Mouse (Mus musculus): ENCODE measurements around the gene Senp8. TPM values are rescaled to one million over a fixed set of nuclear protein-coding genes. Genes with fewer than 3 reads are reported as not detected.

The Senp8 gene
- polyA plus RNA-seq, 1 experiment from 2014 or later = 3.4 TPM

- peak; percentile 90 for ATAC-seq
- H3K27me3 ChIP-seq (replicated peaks; ENCODE audit: insufficient read depth, low read length) = no peaks in the 10 kb centered on the region
- H3K4me2 ChIP-seq (replicated peaks; ENCODE audit: low read depth, low read length) = no peak overlapping the region
- H3K4me3 ChIP-seq (ENCODE audit: low read depth, low read length) = no peak overlapping the region
- H3K9ac ChIP-seq (replicated peaks; ENCODE audit: low read depth) = no peak overlapping the region
- DNase-seq (ENCODE audit: low spot score) = peak; percentile 95
- 33% methylated on average over 10 of the region's 10 CpGs for WGBS
- TF ChIP-seq CTCF (IDR thresholded peaks at IDR 0.05) (no peak), EP300 (IDR thresholded peaks at IDR 0.05) (peak; percentile 100)
- peaks cover 8% of the 10 kb centered on the region; the same call in 1 of the 2 replicates for H3K4me1 ChIP-seq (ENCODE audit: insufficient read depth, low read depth, low read length)
- H3K9me3 ChIP-seq (ENCODE audit: low read length) = no peaks in the 10 kb centered on the region
- no peaks in the 10 kb centered on the region for H3K36me3 ChIP-seq (ENCODE audit: insufficient read depth, low read length)
- H3K27ac ChIP-seq (ENCODE audit: low read length) = peak overlapping the region; percentile 91
Observed at GRCm38 (mm10) chr9:59706850-59707825, 43.4 kb downstream of the Senp8 start.

- H3K27me3 ChIP-seq (replicated peaks; ENCODE audit: insufficient read depth, low read length) = no peaks in the 10 kb centered on the region
- H3K4me2 ChIP-seq (replicated peaks; ENCODE audit: low read depth, low read length) = no peak overlapping the region
- peak overlapping the region; percentile 38 for H3K27ac ChIP-seq (ENCODE audit: low read length)
- no peak for TF ChIP-seq EP300 (IDR thresholded peaks at IDR 0.05)
- TF ChIP-seq CTCF (IDR thresholded peaks at IDR 0.05) = no peak
- ATAC-seq = no peak
- no peak overlapping the region for H3K4me3 ChIP-seq (ENCODE audit: low read depth, low read length)
- no peaks in the 10 kb centered on the region for H3K9me3 ChIP-seq (ENCODE audit: low read length)
- WGBS = 58% methylated on average over 6 of the region's 6 CpGs
- no peaks in the 10 kb centered on the region for H3K36me3 ChIP-seq (ENCODE audit: insufficient read depth, low read length)
- no peak for DNase-seq (ENCODE audit: low spot score)
- peaks cover 4% of the 10 kb centered on the region; the same call in 1 of the 2 replicates for H3K4me1 ChIP-seq (ENCODE audit: insufficient read depth, low read depth, low read length)
- no peak overlapping the region for H3K9ac ChIP-seq (replicated peaks; ENCODE audit: low read depth)
Observed at GRCm38 (mm10) chr9:59703099-59703498, 47.4 kb downstream of the Senp8 start.

- no peak overlapping the region for H3K4me3 ChIP-seq (ENCODE audit: low read depth, low read length)
- no peaks in the 10 kb centered on the region; the same call in 1 of the 2 replicates for H3K4me1 ChIP-seq (ENCODE audit: insufficient read depth, low read depth, low read length)
- H3K27me3 ChIP-seq (replicated peaks; ENCODE audit: insufficient read depth, low read length) = no peaks in the 10 kb centered on the region
- no peak overlapping the region for H3K9ac ChIP-seq (replicated peaks; ENCODE audit: low read depth)
- no peaks in the 10 kb centered on the region for H3K9me3 ChIP-seq (ENCODE audit: low read length)
- peak overlapping the region; percentile 54; the same call in 1 of the 2 replicates for H3K27ac ChIP-seq (ENCODE audit: low read length)
- TF ChIP-seq EP300 (IDR thresholded peaks at IDR 0.05) = no peak
- TF ChIP-seq CTCF (IDR thresholded peaks at IDR 0.05) = no peak
- ATAC-seq (no peak), DNase-seq (ENCODE audit: low spot score) (no peak)
- H3K36me3 ChIP-seq (ENCODE audit: insufficient read depth, low read length) = no peaks in the 10 kb centered on the region
- no peak overlapping the region for H3K4me2 ChIP-seq (replicated peaks; ENCODE audit: low read depth, low read length)
- WGBS = 54% methylated on average over 7 of the region's 7 CpGs
Observed at GRCm38 (mm10) chr9:59701094-59701493, 49.4 kb downstream of the Senp8 start.

GRCm38 (mm10) chr9:59696381-59696780 lies 54.1 kb downstream of the Senp8 start:
- WGBS = 50% methylated on average over 3 of the region's 3 CpGs
- peak; percentile 71 for ATAC-seq
- no peaks in the 10 kb centered on the region for H3K36me3 ChIP-seq (ENCODE audit: insufficient read depth, low read length)
- H3K4me2 ChIP-seq (replicated peaks; ENCODE audit: low read depth, low read length) = no peak overlapping the region
- H3K27me3 ChIP-seq (replicated peaks; ENCODE audit: insufficient read depth, low read length) = no peaks in the 10 kb centered on the region
- H3K4me3 ChIP-seq (ENCODE audit: low read depth, low read length) = no peak overlapping the region
- DNase-seq (ENCODE audit: low spot score) = peak; percentile 94
- TF ChIP-seq EP300 (IDR thresholded peaks at IDR 0.05) (peak; percentile 100), CTCF (IDR thresholded peaks at IDR 0.05) (no peak)
- no peaks in the 10 kb centered on the region for H3K9me3 ChIP-seq (ENCODE audit: low read length)
- no peak overlapping the region for H3K9ac ChIP-seq (replicated peaks; ENCODE audit: low read depth)
- H3K4me1 ChIP-seq (ENCODE audit: insufficient read depth, low read depth, low read length) = peaks cover 4% of the 10 kb centered on the region; the same call in 1 of the 2 replicates
- peak overlapping the region; percentile 91 for H3K27ac ChIP-seq (ENCODE audit: low read length)

- no peak for DNase-seq (ENCODE audit: low spot score)
- Histone ChIP-seq H3K4me1 (ENCODE audit: insufficient read depth, low read depth, low read length) (peaks cover 4% of the 10 kb centered on the region; the same call in 1 of the 2 replicates), H3K9ac (replicated peaks; ENCODE audit: low read depth) (no peak overlapping the region), H3K4me3 (ENCODE audit: low read depth, low read length) (no peak overlapping the region), H3K27me3 (replicated peaks; ENCODE audit: insufficient read depth, low read length) (no peaks in the 10 kb centered on the region), H3K36me3 (ENCODE audit: insufficient read depth, low read length) (no peaks in the 10 kb centered on the region), H3K9me3 (ENCODE audit: low read length) (no peaks in the 10 kb centered on the region), H3K4me2 (replicated peaks; ENCODE audit: low read depth, low read length) (no peak overlapping the region), H3K27ac (ENCODE audit: low read length) (peak overlapping the region; percentile 91)
- WGBS = 38% methylated on average over 3 of the region's 3 CpGs
- ATAC-seq = no peak
- TF ChIP-seq CTCF (IDR thresholded peaks at IDR 0.05) = no peak
- TF ChIP-seq EP300 (IDR thresholded peaks at IDR 0.05) = no peak
Observed at GRCm38 (mm10) chr9:59695451-59695813, 55.1 kb downstream of the Senp8 start.

- peak overlapping the region; percentile 91 for H3K27ac ChIP-seq (ENCODE audit: low read length)
- H3K4me2 ChIP-seq (replicated peaks; ENCODE audit: low read depth, low read length) = no peak overlapping the region
- 36% methylated on average over 16 of the region's 16 CpGs for WGBS
- H3K27me3 ChIP-seq (replicated peaks; ENCODE audit: insufficient read depth, low read length) = no peaks in the 10 kb centered on the region
- no peak overlapping the region for H3K4me3 ChIP-seq (ENCODE audit: low read depth, low read length)
- peak; percentile 42 for ATAC-seq
- H3K9ac ChIP-seq (replicated peaks; ENCODE audit: low read depth) = no peak overlapping the region
- H3K4me1 ChIP-seq (ENCODE audit: insufficient read depth, low read depth, low read length) = peaks cover 4% of the 10 kb centered on the region; the same call in 1 of the 2 replicates
- H3K9me3 ChIP-seq (ENCODE audit: low read length) = no peaks in the 10 kb centered on the region
- no peaks in the 10 kb centered on the region for H3K36me3 ChIP-seq (ENCODE audit: insufficient read depth, low read length)
- no peak for TF ChIP-seq CTCF (IDR thresholded peaks at IDR 0.05)
- TF ChIP-seq EP300 (IDR thresholded peaks at IDR 0.05) = peak; percentile 100
- peak; percentile 83 for DNase-seq (ENCODE audit: low spot score)
Observed at GRCm38 (mm10) chr9:59694571-59695450, 55.7 kb downstream of the Senp8 start.
